Mouse (Mus musculus) olfactory bulb, adult 2 months (tissue): ENCODE results near the gene Mpv17l.
"Not testable (repeated sequence)": the region's sequence is repeated elsewhere in the genome, so short reads cannot be mapped to it uniquely, and the experiment has no call there.

Experiments used
- CTCF ChIP-seq: fragments of 200-500 bp; IDR thresholded peaks from 2 replicates; pipeline ENCODE4 v1.5.1; 2012; ENCODE audit warnings: low read depth, mild to moderate bottlenecking, low read length, moderate library complexity; ENCODE audit not compliant: insufficient read depth
- POLR2A ChIP-seq: fragments of 200-500 bp; IDR thresholded peaks from 2 replicates; pipeline ENCODE4 v1.6.1; 2012; ENCODE audit warnings: mild to moderate bottlenecking, low read depth, low read length, moderate library complexity; ENCODE audit not compliant: insufficient read depth

DNA sequence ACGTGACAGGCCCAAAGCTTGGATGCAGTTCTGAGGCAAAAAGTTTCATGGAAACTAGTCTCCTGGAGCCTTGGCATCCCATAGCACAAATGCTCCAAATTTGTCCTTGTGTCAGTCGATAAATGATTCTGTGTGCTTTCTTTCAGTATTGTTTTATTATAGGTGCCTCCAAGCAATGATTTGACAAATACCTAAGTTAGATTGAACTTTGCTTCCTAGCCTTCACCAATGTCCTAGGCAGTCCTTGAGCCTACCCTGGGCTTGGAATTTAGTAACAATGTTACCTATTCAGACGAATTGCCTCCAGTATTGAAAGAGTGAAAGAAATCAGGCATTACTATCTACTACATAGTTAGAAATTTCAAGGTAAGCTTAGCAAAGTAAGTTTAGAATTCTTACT is 19.5 kb downstream of the Mpv17l start:
- TF ChIP-seq CTCF, POLR2A: not testable (repeated sequence)
